Mouse (Mus musculus): ENCODE measurements at regions not wholly inside any gene's neighbourhood (a gene's known extent, or its start where the extent isn't known, plus 50 kb on each side); places are given as distances from the start of the nearest gene placed in this dataset.

DNA sequence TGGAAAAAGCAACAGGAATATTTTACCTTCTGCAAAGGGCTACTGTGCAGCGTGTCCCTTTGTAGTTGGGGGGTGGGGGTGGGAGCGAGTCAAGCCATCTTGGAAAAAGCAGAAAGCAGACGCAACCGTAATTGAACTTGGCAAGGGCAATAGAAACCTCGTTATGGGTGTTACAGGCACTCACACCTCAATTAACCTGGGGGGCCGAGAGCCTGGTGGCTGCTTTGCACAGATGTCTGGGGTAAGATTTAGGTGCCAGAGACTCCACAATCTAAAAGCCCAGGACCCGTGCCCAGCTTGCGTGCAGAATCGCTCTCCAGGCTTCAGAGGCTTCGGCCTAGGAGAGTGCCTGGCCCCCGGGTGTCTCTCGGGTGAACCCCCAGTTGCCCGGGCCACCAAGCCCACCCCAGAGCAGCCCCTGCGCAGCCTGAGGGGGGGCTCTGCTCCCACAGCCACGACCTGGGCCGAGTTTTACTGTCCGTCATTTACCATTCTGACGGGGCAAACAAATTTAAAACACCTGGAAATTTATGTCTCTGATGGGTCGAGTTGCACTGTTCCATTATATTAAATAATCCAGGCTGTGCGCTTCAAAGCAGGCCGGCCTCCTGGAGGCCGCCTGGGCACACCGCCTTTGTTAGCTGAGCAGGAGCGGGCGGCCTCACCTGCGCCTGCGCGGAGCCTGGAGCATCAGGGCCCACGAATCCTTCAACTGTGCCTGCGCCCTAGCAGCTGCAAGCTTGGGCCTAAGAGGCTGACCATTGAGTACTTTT, 212.4 kb downstream of the Srbd1 start:
- Histone ChIP-seq H3K9me3 (peaks cover 6% of the 10 kb centered on the region; the same call in 1 of the 2 replicates), H3K4me2 (peak overlapping the region; percentile 44), H3K4me3 (replicated peaks) (no peak overlapping the region), H3K36me3 (no peaks in the 10 kb centered on the region), H3K9ac (replicated peaks) (peak overlapping the region; percentile 51; the same call in 1 of the 2 replicates), H3K27me3 (peaks cover 36% of the 10 kb centered on the region), H3K4me1 (replicated peaks) (peaks cover 73% of the 10 kb centered on the region), H3K27ac (peak overlapping the region; percentile 92)
- WGBS: 13% methylated on average over 30 of the region's 30 CpGs
- ATAC-seq (ENCODE audit: insufficient number of reproducible peaks, insufficient read depth, low FRiP score, low TSS enrichment, low read depth): peak; percentile 74

DNA sequence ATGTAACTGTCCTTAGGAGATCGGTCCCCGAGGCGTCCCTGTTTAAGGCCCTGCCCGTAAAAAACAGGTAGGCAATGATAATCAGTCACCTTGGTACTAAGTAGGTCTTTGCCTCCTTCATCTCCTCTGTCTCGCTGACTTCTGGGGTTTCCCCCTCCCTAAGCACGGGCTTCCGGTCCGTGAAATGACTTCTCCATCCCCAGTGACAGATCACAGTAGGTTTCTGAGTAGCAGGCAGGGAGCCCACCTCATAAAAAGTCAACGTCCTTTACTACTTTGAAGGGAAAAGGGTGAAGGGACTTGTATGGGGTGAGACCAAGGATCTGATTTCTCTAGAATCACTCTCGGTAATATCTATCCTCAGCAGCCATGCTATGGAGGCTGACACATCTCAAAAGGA, 213.0 kb downstream of the Srbd1 start:
- Histone ChIP-seq H3K27ac (peak overlapping the region; percentile 92), H3K36me3 (no peaks in the 10 kb centered on the region), H3K4me2 (peak overlapping the region; percentile 44), H3K9ac (replicated peaks) (no peak overlapping the region; the same call in 1 of the 2 replicates), H3K9me3 (peaks cover 2% of the 10 kb centered on the region; the same call in 1 of the 2 replicates), H3K4me1 (replicated peaks) (peaks cover 77% of the 10 kb centered on the region), H3K27me3 (peaks cover 35% of the 10 kb centered on the region), H3K4me3 (replicated peaks) (no peak overlapping the region)
- WGBS: 14% methylated on average over 10 of the region's 10 CpGs
- ATAC-seq (ENCODE audit: insufficient number of reproducible peaks, insufficient read depth, low FRiP score, low TSS enrichment, low read depth): no peak

DNA sequence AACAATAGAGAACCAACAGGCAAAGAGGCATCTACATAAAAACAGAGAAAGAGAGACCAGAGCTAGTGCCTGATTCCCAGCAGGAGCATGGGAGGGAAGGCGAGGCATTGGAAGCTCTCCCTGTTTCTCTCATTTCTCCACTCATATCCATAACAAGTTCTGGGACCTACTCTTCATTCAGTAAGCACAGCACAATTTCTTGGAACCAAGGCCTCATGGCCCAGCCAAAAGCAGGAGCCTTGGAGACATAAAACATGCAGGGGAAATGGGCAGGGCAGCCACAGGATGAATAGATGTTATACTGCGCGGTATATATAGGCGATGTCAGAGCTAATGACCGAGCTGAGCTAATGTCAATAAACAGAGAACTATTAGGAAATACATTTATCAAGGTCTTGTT, 214.2 kb downstream of the Srbd1 start:
- Histone ChIP-seq H3K9me3 (no peaks in the 10 kb centered on the region), H3K36me3 (no peaks in the 10 kb centered on the region), H3K4me3 (replicated peaks) (no peak overlapping the region), H3K4me1 (replicated peaks) (peaks cover 72% of the 10 kb centered on the region), H3K27me3 (peaks cover 35% of the 10 kb centered on the region), H3K4me2 (no peak overlapping the region), H3K27ac (peak overlapping the region; percentile 92), H3K9ac (replicated peaks) (no peak overlapping the region)
- 39% methylated on average over 5 of the region's 5 CpGs for WGBS
- ATAC-seq (ENCODE audit: insufficient number of reproducible peaks, insufficient read depth, low FRiP score, low TSS enrichment, low read depth): no peak

DNA sequence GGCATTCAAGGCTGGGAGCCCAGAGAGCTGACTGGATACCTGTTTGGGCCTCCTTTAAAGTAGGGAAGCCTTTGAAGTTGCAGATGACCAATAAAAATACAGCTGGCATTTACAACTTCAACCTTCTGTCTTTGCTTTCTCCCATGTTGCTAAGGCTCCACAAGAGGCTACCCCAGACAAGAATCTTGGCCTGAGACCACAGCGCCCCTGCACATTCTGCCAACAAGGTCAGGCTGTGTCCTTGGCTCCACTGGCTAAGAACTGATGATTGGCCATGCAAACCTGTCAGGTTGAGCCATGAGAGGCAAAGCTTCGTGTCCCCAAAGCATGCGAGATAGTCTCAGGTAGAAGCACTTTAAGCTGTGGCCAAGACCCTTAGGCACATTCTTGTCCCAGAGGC, 214.6 kb downstream of the Srbd1 start:
- Histone ChIP-seq H3K9ac (replicated peaks) (no peak overlapping the region), H3K27ac (peak overlapping the region; percentile 92), H3K36me3 (no peaks in the 10 kb centered on the region), H3K4me1 (replicated peaks) (peaks cover 68% of the 10 kb centered on the region), H3K27me3 (peaks cover 39% of the 10 kb centered on the region), H3K9me3 (no peaks in the 10 kb centered on the region), H3K4me3 (replicated peaks) (no peak overlapping the region), H3K4me2 (no peak overlapping the region)
- ATAC-seq (ENCODE audit: insufficient number of reproducible peaks, insufficient read depth, low FRiP score, low TSS enrichment, low read depth): no peak
- 64% methylated on average over 3 of the region's 3 CpGs for WGBS

DNA sequence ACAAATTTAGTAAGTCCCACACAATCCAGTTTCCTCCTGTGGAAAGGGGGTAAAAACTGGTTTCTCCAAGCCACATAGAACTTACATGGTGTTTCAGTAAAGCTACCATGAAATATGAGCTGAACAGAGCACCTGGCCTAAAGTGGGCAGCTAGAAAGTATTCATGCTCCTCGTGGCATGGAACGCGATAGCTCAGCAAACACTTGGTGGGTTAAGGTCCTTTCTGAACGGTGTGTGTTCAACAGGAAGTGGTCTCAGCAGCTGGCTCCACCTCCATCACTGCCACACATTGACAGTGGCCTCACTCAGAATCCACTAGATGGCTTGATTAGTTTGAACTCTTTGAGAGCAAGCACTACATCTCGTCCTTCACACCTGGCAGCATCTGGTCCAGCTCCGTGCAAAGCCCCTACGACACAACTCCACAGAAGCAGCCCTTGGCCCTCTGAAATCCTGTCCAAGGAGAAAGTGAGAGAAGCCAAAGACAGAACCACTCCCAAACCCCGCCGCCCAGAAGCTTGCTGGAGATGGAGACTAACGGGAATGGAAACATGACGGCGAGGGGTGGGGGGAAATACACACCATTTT, 215.2 kb downstream of the Srbd1 start:
- Histone ChIP-seq H3K9me3 (no peaks in the 10 kb centered on the region), H3K9ac (replicated peaks) (no peak overlapping the region), H3K27me3 (peaks cover 45% of the 10 kb centered on the region), H3K27ac (peak overlapping the region; percentile 68), H3K36me3 (no peaks in the 10 kb centered on the region), H3K4me2 (no peak overlapping the region), H3K4me1 (replicated peaks) (peaks cover 65% of the 10 kb centered on the region), H3K4me3 (replicated peaks) (no peak overlapping the region)
- no peak for ATAC-seq (ENCODE audit: insufficient number of reproducible peaks, insufficient read depth, low FRiP score, low TSS enrichment, low read depth)
- 28% methylated on average over 12 of the region's 12 CpGs for WGBS

DNA sequence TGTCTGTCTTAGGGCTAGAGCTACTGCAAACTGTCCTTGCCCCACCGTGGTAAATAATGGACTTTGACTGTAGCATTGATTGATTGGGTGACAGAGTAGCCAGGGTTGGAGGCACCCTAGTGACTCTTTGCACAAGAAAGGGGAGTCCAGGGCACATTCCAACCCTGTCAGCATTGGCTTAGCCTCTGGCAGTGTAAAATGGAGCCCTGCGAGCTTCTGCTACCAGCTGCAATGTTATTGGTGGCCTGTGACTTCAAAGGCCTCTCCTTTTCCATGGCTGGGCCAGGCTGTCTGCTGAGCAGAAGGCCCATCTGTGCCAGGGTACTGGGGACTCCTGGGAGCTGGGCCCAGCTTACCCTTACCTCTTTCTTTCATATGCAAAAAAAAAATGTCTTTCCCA, 216.4 kb downstream of the Srbd1 start:
- Histone ChIP-seq H3K9me3 (no peaks in the 10 kb centered on the region), H3K4me3 (replicated peaks) (no peak overlapping the region), H3K36me3 (no peaks in the 10 kb centered on the region), H3K9ac (replicated peaks) (no peak overlapping the region), H3K27ac (0 out of 2 replicates have a peak overlapping the region, but pooled peaks have one; percentile 31), H3K4me2 (no peak overlapping the region), H3K27me3 (peaks cover 51% of the 10 kb centered on the region), H3K4me1 (replicated peaks) (peaks cover 61% of the 10 kb centered on the region)
- ATAC-seq (ENCODE audit: insufficient number of reproducible peaks, insufficient read depth, low FRiP score, low TSS enrichment, low read depth): no peak
- 8% methylated on average over 2 of the region's 2 CpGs for WGBS

DNA sequence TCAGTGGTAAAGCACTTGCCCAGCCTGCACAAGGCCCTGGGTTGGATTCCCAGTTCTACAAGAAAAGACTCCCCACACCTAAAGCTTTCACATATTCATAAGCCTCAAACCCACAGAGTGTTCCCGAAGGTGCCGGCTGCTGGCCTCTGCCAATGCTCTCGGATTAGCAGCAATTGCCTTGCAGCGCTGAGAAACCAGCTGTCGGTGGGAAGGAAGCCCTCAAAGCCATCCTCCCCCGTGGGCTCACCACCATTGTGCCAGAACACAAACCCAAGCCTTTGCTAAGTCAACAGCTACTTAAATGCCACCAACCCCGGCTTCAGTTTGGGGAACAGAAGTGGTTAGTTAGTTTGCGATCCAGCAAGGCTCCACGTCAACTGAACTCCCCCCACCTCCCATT, 217.7 kb downstream of the Srbd1 start:
- H3K36me3 ChIP-seq: no peaks in the 10 kb centered on the region
- no peak overlapping the region for H3K27ac ChIP-seq
- H3K4me1 ChIP-seq (replicated peaks): peaks cover 61% of the 10 kb centered on the region
- H3K27me3 ChIP-seq: peaks cover 63% of the 10 kb centered on the region
- no peak overlapping the region for H3K4me3 ChIP-seq (replicated peaks)
- H3K9me3 ChIP-seq: no peaks in the 10 kb centered on the region
- no peak for ATAC-seq (ENCODE audit: insufficient number of reproducible peaks, insufficient read depth, low FRiP score, low TSS enrichment, low read depth)
- H3K4me2 ChIP-seq: no peak overlapping the region
- no peak overlapping the region for H3K9ac ChIP-seq (replicated peaks)
- 66% methylated on average over 9 of the region's 9 CpGs for WGBS

DNA sequence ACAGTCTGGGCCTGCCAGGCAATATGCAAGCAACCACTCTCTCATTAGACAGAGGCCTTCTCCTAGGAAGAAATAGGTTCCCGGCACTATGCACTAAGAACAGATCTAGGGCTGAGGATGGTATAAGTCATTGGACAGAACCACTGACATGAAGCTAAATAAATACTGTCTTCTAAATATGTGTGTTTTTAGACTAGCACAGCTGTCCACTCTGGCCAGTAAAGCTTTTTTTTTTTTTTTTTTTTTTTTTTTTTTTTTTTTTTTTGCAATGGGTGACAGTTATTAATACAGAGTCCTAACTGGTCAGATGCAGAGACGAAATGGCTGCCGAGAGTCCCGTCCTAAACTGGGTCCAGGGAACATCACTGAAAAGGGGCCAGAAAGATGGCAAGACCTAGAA, 218.9 kb downstream of the Srbd1 start:
- peaks cover 61% of the 10 kb centered on the region for H3K4me1 ChIP-seq (replicated peaks)
- H3K4me3 ChIP-seq (replicated peaks): no peak overlapping the region
- peaks cover 67% of the 10 kb centered on the region for H3K27me3 ChIP-seq
- ATAC-seq (ENCODE audit: insufficient number of reproducible peaks, insufficient read depth, low FRiP score, low TSS enrichment, low read depth): no peak
- no peak overlapping the region for H3K9ac ChIP-seq (replicated peaks)
- WGBS: 89% methylated on average over 4 of the region's 4 CpGs
- no peak overlapping the region for H3K4me2 ChIP-seq
- H3K27ac ChIP-seq: no peak overlapping the region
- H3K9me3 ChIP-seq: no peaks in the 10 kb centered on the region
- H3K36me3 ChIP-seq: no peaks in the 10 kb centered on the region

DNA sequence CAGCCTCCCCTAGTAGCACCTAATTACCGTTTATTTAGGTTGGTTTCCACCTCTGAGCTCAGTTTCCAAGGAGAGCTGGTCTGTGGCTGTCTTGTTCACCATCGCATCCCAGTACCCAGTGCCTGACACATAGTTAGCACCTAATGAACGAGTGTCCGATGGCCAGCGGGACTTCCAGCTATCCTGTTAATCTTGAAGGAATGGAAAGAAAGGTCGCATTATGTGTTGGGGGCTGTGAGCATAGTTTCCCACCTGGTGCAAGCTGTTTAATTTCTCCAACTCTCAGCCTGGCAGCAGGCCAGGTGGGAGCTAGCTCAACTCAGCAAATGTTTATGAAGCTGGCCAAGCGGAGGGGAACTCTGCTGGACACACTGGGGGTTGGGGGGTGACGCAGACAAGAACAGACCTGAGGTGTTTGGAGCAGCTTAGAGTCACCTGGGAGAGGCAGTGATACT, 223.7 kb downstream of the Srbd1 start:
- no peak overlapping the region for H3K9ac ChIP-seq (replicated peaks)
- peak overlapping the region; percentile 8 for H3K4me2 ChIP-seq
- ATAC-seq (ENCODE audit: insufficient number of reproducible peaks, insufficient read depth, low FRiP score, low TSS enrichment, low read depth): peak; percentile 71
- H3K27me3 ChIP-seq: peaks cover 69% of the 10 kb centered on the region
- no peak overlapping the region for H3K4me3 ChIP-seq (replicated peaks)
- no peaks in the 10 kb centered on the region for H3K9me3 ChIP-seq
- H3K36me3 ChIP-seq: no peaks in the 10 kb centered on the region
- 23% methylated on average over 8 of the region's 8 CpGs for WGBS
- peaks cover 47% of the 10 kb centered on the region for H3K4me1 ChIP-seq (replicated peaks)
- H3K27ac ChIP-seq: peak overlapping the region; percentile 81

DNA sequence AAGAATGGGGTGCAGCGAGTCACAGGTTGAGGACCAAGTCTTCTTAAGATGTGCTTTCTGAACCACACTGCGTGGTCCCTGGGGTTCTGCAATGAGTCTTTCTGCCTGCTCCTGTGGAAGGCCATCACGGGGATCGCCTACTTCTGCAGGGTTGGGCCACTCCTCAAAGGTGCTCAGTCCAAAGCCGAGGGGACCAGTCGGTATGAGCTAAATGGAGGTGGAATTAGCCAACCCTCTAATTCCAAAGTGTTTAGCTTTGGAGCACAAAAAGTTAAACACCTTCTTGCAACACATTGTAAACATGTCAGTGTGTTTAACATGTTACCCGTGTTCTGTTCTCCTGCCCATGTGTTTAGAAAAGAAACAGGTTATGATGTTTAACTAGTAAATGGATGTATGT, 225.1 kb downstream of the Srbd1 start:
- peaks cover 72% of the 10 kb centered on the region for H3K27me3 ChIP-seq
- no peaks in the 10 kb centered on the region for H3K36me3 ChIP-seq
- no peak for ATAC-seq (ENCODE audit: insufficient number of reproducible peaks, insufficient read depth, low FRiP score, low TSS enrichment, low read depth)

DNA sequence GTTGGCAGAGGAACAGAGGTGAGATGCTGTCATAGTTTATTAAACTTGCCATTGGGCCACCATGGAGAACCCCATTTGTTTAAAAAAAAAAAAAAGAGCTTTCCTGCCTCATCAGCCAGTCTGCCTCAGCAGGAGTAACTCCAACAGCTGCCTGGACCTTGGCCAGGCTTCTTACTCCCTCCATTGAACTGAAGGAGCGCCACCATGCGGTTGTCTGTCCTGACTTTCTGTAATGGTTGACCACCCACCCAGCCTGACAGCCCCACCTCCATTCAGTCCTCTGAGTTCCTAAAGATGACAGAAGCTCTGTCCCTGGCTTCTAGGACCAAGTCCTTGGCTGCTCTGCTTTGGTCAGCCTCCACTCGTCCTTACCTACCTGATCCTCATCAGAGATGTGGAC, 227.8 kb upstream of the Six2 start:
- Histone ChIP-seq H3K36me3 (no peaks in the 10 kb centered on the region), H3K4me3 (replicated peaks) (no peak overlapping the region), H3K27me3 (peaks cover 53% of the 10 kb centered on the region), H3K4me2 (no peak overlapping the region), H3K27ac (no peak overlapping the region), H3K4me1 (replicated peaks) (peaks cover 31% of the 10 kb centered on the region), H3K9me3 (no peaks in the 10 kb centered on the region), H3K9ac (replicated peaks) (no peak overlapping the region)
- no peak for ATAC-seq (ENCODE audit: insufficient number of reproducible peaks, insufficient read depth, low FRiP score, low TSS enrichment, low read depth)
- 92% methylated on average over 3 of the region's 3 CpGs for WGBS

More for the DNA sequence above, 225.1 kb downstream of the Srbd1 start:
- WGBS: 61% methylated on average over 7 of the region's 7 CpGs
- Histone ChIP-seq H3K4me2 (no peak overlapping the region), H3K9ac (replicated peaks) (no peak overlapping the region), H3K4me3 (replicated peaks) (no peak overlapping the region), H3K27ac (peak overlapping the region; percentile 47; the same call in 1 of the 2 replicates), H3K9me3 (no peaks in the 10 kb centered on the region), H3K4me1 (replicated peaks) (peaks cover 47% of the 10 kb centered on the region)
